Mouse (Mus musculus) liver, embryonic 12.5 days (tissue): ENCODE measurements around the gene Olfr1240. TPM values are rescaled to one million over a fixed set of nuclear protein-coding genes. Genes with fewer than 3 reads are reported as not detected.

Experiments used
- ATAC-seq: fragments of 200-750 bp; cut with Nextera tagmentation; 2 replicates; pipeline ENCODE4 v1.8.0; 2017; ENCODE audit warnings: moderate number of reproducible peaks, mild to moderate bottlenecking, moderate library complexity
- H3K27ac ChIP-seq: fragments of 300-500 bp; sonication (generic); 2 replicates; pipeline ENCODE4 v1.5.1; 2016; ENCODE audit warnings: mild to moderate bottlenecking
- H3K27me3 ChIP-seq: fragments of 300-500 bp; sonication (generic); replicated peaks from 2 replicates; pipeline ENCODE4 v1.6.1; 2016; ENCODE audit warnings: mild to moderate bottlenecking, moderate library complexity
- H3K36me3 ChIP-seq: fragments of 300-500 bp; sonication (generic); 2 replicates; pipeline ENCODE4 v1.6.1; 2016; ENCODE audit warnings: mild to moderate bottlenecking, moderate library complexity
- H3K4me1 ChIP-seq: fragments of 300-500 bp; sonication (generic); 2 replicates; pipeline ENCODE4 v1.6.1; 2016
- H3K4me2 ChIP-seq: fragments of 300-500 bp; sonication (generic); 2 replicates; pipeline ENCODE4 v1.6.1; 2016; ENCODE audit warnings: mild to moderate bottlenecking, moderate library complexity
- H3K4me3 ChIP-seq: fragments of 300-500 bp; sonication (generic); 2 replicates; pipeline ENCODE4 v1.5.1; 2016; ENCODE audit warnings: mild to moderate bottlenecking, moderate library complexity
- H3K9ac ChIP-seq: fragments of 300-500 bp; sonication (generic); 2 replicates; pipeline ENCODE4 v1.6.1; 2016; ENCODE audit warnings: mild to moderate bottlenecking, moderate library complexity
- H3K9me3 ChIP-seq: fragments of 300-500 bp; sonication (generic); replicated peaks from 2 replicates; pipeline ENCODE4 v1.6.1; 2016; ENCODE audit warnings: mild to moderate bottlenecking, moderate library complexity
- WGBS: fragments of 180-500 bp; shearing (Covaris S2); methylation state at CpG from one replicate; pipeline ENCODE4 v1.1.7; 2016; ENCODE audit not compliant: insufficient replicate concordance; 5-methylcytosine and 5-hydroxymethylcytosine counted together
- polyA plus RNA-seq: library from polyadenylated mRNA; unstranded; fragments of >200 nt; fragmentation: Nextera tagmentation; extraction: Ambion mirVana; gene quantifications from 2 replicates; pipeline ENCODE4 v1.2.1, GENCODE M21; 2016

Olfr1240 gene
- polyA plus RNA-seq = not detected in 2 replicates

GRCm38 (mm10) chr2:89442900-89443299 is at the start of gene Olfr1240:
Gene Olfr1240 (minus strand): TSS chr2:89443000.
- Histone ChIP-seq H3K4me1 (no peaks in the 10 kb centered on the region), H3K9me3 (no peaks in the 10 kb centered on the region), H3K9ac (no peak within 1 kb of the TSS), H3K4me2 (no peak within 1 kb of the TSS), H3K27ac (no peak within 1 kb of the TSS), H3K27me3 (no peaks in the 10 kb centered on the region), H3K4me3 (no peak within 1 kb of the TSS), H3K36me3 (no peaks in the 10 kb centered on the region)
- WGBS = 64% methylated on average over 3 of the region's 3 CpGs
- no peak for ATAC-seq

DNA sequence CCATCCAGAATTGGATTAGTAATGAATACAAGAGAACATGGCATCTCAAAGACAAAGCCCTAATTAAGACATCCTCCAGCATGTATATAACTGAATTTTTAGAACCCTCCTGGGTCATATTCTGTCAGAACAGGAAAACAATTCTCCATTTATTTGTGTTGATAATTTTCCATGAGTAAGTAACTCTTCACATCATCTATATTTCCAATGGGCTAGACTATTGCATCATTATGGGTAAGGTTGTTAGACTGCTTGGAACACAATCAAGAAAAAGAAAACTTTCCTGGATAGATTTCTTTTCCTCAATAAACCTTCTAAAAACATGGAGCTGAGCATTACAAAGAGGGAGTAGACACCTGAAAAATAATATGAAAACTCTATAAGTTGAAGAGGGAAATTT is 44.2 kb upstream of the Olfr1240 start, which contains the start of gene Olfr1241:
TSS of gene Olfr1241 (minus strand) at position 101 of the 400 bp plus-strand sequence.
- H3K4me3 ChIP-seq = no peak within 1 kb of the TSS
- no peak for ATAC-seq

DNA sequence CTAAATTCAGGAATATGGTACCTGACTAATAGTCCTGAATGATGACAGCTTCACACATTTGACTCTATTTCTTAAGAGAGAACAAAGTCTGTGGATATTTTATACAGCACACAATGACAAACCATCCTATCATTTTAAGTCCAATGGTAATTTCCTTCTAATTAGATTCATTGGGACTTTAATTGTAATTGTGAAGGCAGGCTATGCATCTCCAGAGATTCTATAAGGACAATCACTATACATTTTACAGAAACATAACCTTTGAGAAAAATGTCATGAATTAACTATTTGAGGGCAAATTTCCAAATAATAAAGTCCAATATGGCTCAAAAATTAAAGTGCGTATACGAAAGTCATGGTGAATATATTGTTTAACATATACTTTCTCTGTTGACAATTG is 22.5 kb downstream of the Olfr1240 start, which contains the start of gene Olfr1239:
TSS of gene Olfr1239 (minus strand) at position 101 of the 400 bp plus-strand sequence.
- Histone ChIP-seq H3K27me3 (no peaks in the 10 kb centered on the region), H3K27ac (no peak within 1 kb of the TSS), H3K36me3 (no peaks in the 10 kb centered on the region), H3K4me3 (no peak within 1 kb of the TSS), H3K4me1 (no peaks in the 10 kb centered on the region), H3K4me2 (no peak within 1 kb of the TSS), H3K9me3 (no peaks in the 10 kb centered on the region), H3K9ac (no peak within 1 kb of the TSS)
- WGBS = 80% methylated on average over 2 of the region's 2 CpGs
- no peak for ATAC-seq

More for the DNA sequence above, 44.2 kb upstream of the Olfr1240 start, which contains the start of gene Olfr1241:
- Histone ChIP-seq H3K9ac (no peak within 1 kb of the TSS), H3K4me2 (no peak within 1 kb of the TSS), H3K9me3 (no peaks in the 10 kb centered on the region), H3K4me1 (no peaks in the 10 kb centered on the region), H3K27me3 (no peaks in the 10 kb centered on the region), H3K27ac (no peak within 1 kb of the TSS), H3K36me3 (no peaks in the 10 kb centered on the region)

DNA sequence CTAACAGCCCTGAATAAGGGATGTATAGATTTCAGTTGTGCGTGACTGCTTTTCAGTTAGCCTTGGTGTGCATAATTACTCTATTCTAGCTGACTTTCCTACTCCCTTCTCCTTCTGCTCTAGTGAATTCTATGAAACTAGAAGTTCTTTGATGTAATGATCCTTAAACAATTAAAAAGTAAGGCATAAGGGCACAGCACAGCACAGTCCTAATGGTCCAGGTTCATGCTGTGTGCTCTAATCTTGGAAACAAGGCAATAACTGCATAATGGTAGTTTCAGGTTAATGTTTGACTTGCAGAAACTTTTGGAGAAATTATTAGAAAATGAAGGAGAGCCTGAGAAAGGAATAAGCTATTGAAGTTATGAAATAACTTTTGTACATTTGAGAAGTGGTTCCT is 28.2 kb downstream of the Olfr1240 start:
- Histone ChIP-seq H3K36me3 (no peaks in the 10 kb centered on the region), H3K4me1 (no peaks in the 10 kb centered on the region), H3K9ac (no peak overlapping the region), H3K4me2 (no peak overlapping the region), H3K4me3 (no peak overlapping the region), H3K27ac (no peak overlapping the region), H3K9me3 (no peaks in the 10 kb centered on the region), H3K27me3 (no peaks in the 10 kb centered on the region)
- ATAC-seq = no peak
- WGBS = 83% methylated on average over 1 of the region's 1 CpGs

- no peaks in the 10 kb centered on the region for H3K9me3 ChIP-seq
- no peaks in the 10 kb centered on the region for H3K27me3 ChIP-seq
- H3K4me3 ChIP-seq = no peak within 1 kb of the TSS
- no peak within 1 kb of the TSS for H3K4me2 ChIP-seq
- H3K36me3 ChIP-seq = no peaks in the 10 kb centered on the region
- H3K9ac ChIP-seq = no peak within 1 kb of the TSS
- H3K27ac ChIP-seq = no peak within 1 kb of the TSS
- no peaks in the 10 kb centered on the region for H3K4me1 ChIP-seq
- no peak for ATAC-seq
- WGBS = 86% methylated on average over 2 of the region's 2 CpGs
Observed at GRCm38 (mm10) chr2:89409576-89409975, 33.2 kb downstream of the Olfr1240 start, which contains the start of gene Olfr1238. Gene Olfr1238 (minus strand): TSS chr2:89409676.

GRCm38 (mm10) chr2:89400882-89401281 is 41.9 kb downstream of the Olfr1240 start:
- no peaks in the 10 kb centered on the region for H3K9me3 ChIP-seq
- 63% methylated on average over 1 of the region's 1 CpGs for WGBS
- H3K9ac ChIP-seq = no peak overlapping the region
- no peak overlapping the region for H3K27ac ChIP-seq
- no peak for ATAC-seq
- H3K4me2 ChIP-seq = no peak overlapping the region
- H3K4me3 ChIP-seq = no peak overlapping the region
- no peaks in the 10 kb centered on the region for H3K36me3 ChIP-seq
- H3K27me3 ChIP-seq = no peaks in the 10 kb centered on the region
- no peaks in the 10 kb centered on the region for H3K4me1 ChIP-seq

Other genes with a start within 250 kb of the Olfr1240 start
- gene Olfr1226, start 243.0 kb downstream of the Olfr1240 start, polyA plus RNA-seq = not detected in 2 replicates
- gene Olfr1228, start 188.9 kb downstream of the Olfr1240 start, polyA plus RNA-seq = not detected in 2 replicates
- gene Olfr1229, start 155.0 kb downstream of the Olfr1240 start, polyA plus RNA-seq = not detected in 2 replicates
- not detected in 2 replicates for gene Olfr1230, start 145.7 kb downstream of the Olfr1240 start, polyA plus RNA-seq
- not detected in 2 replicates for gene Olfr1231, start 135.9 kb downstream of the Olfr1240 start, polyA plus RNA-seq
- not detected in 2 replicates for gene Olfr1232, start 113.3 kb downstream of the Olfr1240 start, polyA plus RNA-seq
- not detected in 2 replicates for gene Olfr1233, start 100.6 kb downstream of the Olfr1240 start, polyA plus RNA-seq
- not detected in 2 replicates for gene Olfr1234, start 78.1 kb downstream of the Olfr1240 start, polyA plus RNA-seq
- gene Olfr1238, start 33.3 kb downstream of the Olfr1240 start, polyA plus RNA-seq = not detected in 2 replicates
- gene Olfr1239, start 22.6 kb downstream of the Olfr1240 start, polyA plus RNA-seq = not detected in 2 replicates
- not detected in 2 replicates for gene Olfr1241, start 44.1 kb upstream of the Olfr1240 start, polyA plus RNA-seq
- gene Olfr1242, start 55.3 kb upstream of the Olfr1240 start, polyA plus RNA-seq = not detected in 2 replicates
- gene Olfr1243, start 88.5 kb upstream of the Olfr1240 start, polyA plus RNA-seq = not detected in 2 replicates
- gene Olfr1245, start 135.4 kb upstream of the Olfr1240 start, polyA plus RNA-seq = not detected in 2 replicates
- not detected in 2 replicates for gene Olfr1246, start 150.2 kb upstream of the Olfr1240 start, polyA plus RNA-seq
- gene Olfr1247, start 171.1 kb upstream of the Olfr1240 start, polyA plus RNA-seq = not detected in 2 replicates
- gene Olfr1248, start 175.2 kb upstream of the Olfr1240 start, polyA plus RNA-seq = not detected in 2 replicates
- gene Olfr1249, start 192.0 kb upstream of the Olfr1240 start, polyA plus RNA-seq = not detected in 2 replicates
- gene Olfr1250, start 218.5 kb upstream of the Olfr1240 start, polyA plus RNA-seq = not detected in 2 replicates
- gene Olfr1251, start 228.9 kb upstream of the Olfr1240 start, polyA plus RNA-seq = not detected in 2 replicates